Mouse (Mus musculus) monocyte, adult 2 months (primary cell): ENCODE measurements around the gene Chchd1.

ENCODE experiments used
- DNase-seq, 2 experiments: peaks; one replicate each; pipeline ENCODE4 v3.0.0; 2022; ENCODE audit warnings: low spot score in 2 of 2, low read depth in 1 of 2

Gene Chchd1

GRCm38 (mm10) chr14:20724043-20724442, 21.2 kb downstream of the Chchd1 start:
- no peak for DNase-seq

GRCm38 (mm10) chr14:20725660-20726339, 23.0 kb downstream of the Chchd1 start:
- no peak for DNase-seq

- DNase-seq = no peak
These were observed 27.1 kb downstream of the Chchd1 start for GRCm38 (mm10) chr14:20729871-20730270.

GRCm38 (mm10) chr14:20730853-20731602, 28.2 kb downstream of the Chchd1 start:
- DNase-seq = no peak

- no peak for DNase-seq
These were observed 30.5 kb downstream of the Chchd1 start for GRCm38 (mm10) chr14:20733041-20733951.

- peak; percentile 69 to 83 for DNase-seq
These were observed 31.4 kb downstream of the Chchd1 start, which contains the start of gene Ndst2 for GRCm38 (mm10) chr14:20733952-20734774. Gene Ndst2, minus strand, starts transcription at chr14:20734562.

- no peak for DNase-seq
These were observed 32.2 kb downstream of the Chchd1 start for GRCm38 (mm10) chr14:20735052-20735451.

- no peak for DNase-seq
These were observed 33.1 kb downstream of the Chchd1 start for GRCm38 (mm10) chr14:20735892-20736390.

GRCm38 (mm10) chr14:20737306-20737705, 34.5 kb downstream of the Chchd1 start:
- DNase-seq = peak; percentile 22 to 28

- no peak for DNase-seq
These were observed 35.7 kb downstream of the Chchd1 start for GRCm38 (mm10) chr14:20738511-20738910.

GRCm38 (mm10) chr14:20741301-20741700, 38.5 kb downstream of the Chchd1 start:
- no peak for DNase-seq

GRCm38 (mm10) chr14:20743614-20744013, 40.8 kb downstream of the Chchd1 start:
- DNase-seq = no peak

GRCm38 (mm10) chr14:20746935-20747334, 44.1 kb downstream of the Chchd1 start:
- no peak for DNase-seq

- DNase-seq = no peak
These were observed 45.6 kb downstream of the Chchd1 start for GRCm38 (mm10) chr14:20748388-20748787.

GRCm38 (mm10) chr14:20749494-20750051, 46.8 kb downstream of the Chchd1 start:
- no peak for DNase-seq

GRCm38 (mm10) chr14:20750503-20750902, 47.7 kb downstream of the Chchd1 start:
- no peak for DNase-seq

- DNase-seq = no peak
These were observed 51.0 kb downstream of the Chchd1 start for GRCm38 (mm10) chr14:20753792-20754191.
